Mouse (Mus musculus) hindbrain, embryonic 10.5 days (tissue): Measurements from ENCODE around the gene Xrcc4. TPM values are rescaled to one million over a fixed set of nuclear protein-coding genes. Genes with fewer than 3 reads are reported as not detected.

Experiments
- DNase-seq: peaks from one replicate; pipeline ENCODE4 v3.0.0-alpha.2; 2017; ENCODE audit warnings: low spot score
- H3K27ac ChIP-seq: fragments of 300-500 bp; sonication (generic); 2 replicates; pipeline ENCODE4 v1.5.1; 2016; ENCODE audit warnings: mild to moderate bottlenecking, moderate library complexity
- H3K27me3 ChIP-seq: fragments of 300-500 bp; sonication (generic); 2 replicates; pipeline ENCODE4 v1.6.1; 2016; ENCODE audit warnings: mild to moderate bottlenecking; ENCODE audit not compliant: poor library complexity, insufficient read depth, severe bottlenecking
- H3K36me3 ChIP-seq: fragments of 300-500 bp; sonication (generic); 2 replicates; pipeline ENCODE4 v1.6.1; 2016; ENCODE audit warnings: mild to moderate bottlenecking, moderate library complexity
- H3K4me1 ChIP-seq: fragments of 300-500 bp; sonication (generic); replicated peaks from 2 replicates; pipeline ENCODE4 v1.6.1; 2016; ENCODE audit warnings: mild to moderate bottlenecking
- H3K4me3 ChIP-seq: fragments of 300-500 bp; sonication (generic); 2 replicates; pipeline ENCODE4 v1.5.1; 2016; ENCODE audit warnings: mild to moderate bottlenecking, moderate library complexity
- H3K9me3 ChIP-seq: fragments of 300-500 bp; sonication (generic); 2 replicates; pipeline ENCODE4 v1.6.1; 2016; ENCODE audit warnings: mild to moderate bottlenecking, moderate library complexity
- WGBS: fragments of 180-500 bp; shearing (Covaris S2); methylation state at CpG from one replicate; pipeline ENCODE4 v1.1.7; 2016; 5-methylcytosine and 5-hydroxymethylcytosine counted together
- polyA plus RNA-seq: library from polyadenylated mRNA; unstranded; fragments of >200 nt; fragmentation: Nextera tagmentation; extraction: Ambion mirVana; gene quantifications from 2 replicates; pipeline ENCODE4 v1.2.1, GENCODE M21; 2016

Gene Xrcc4
- polyA plus RNA-seq, 1 experiment from 2014 or later = 9.4 TPM

- Histone ChIP-seq H3K4me1 (peaks cover 4% of the 10 kb centered on the region; the same call in 1 of the 2 replicates), H3K9me3 (no peaks in the 10 kb centered on the region), H3K27me3 (no peaks in the 10 kb centered on the region), H3K4me3 (no peak overlapping the region), H3K27ac (no peak overlapping the region), H3K36me3 (no peaks in the 10 kb centered on the region)
- 90% methylated on average over 6 of the region's 6 CpGs for WGBS
- DNase-seq = no peak
These were observed 175.5 kb downstream of the Xrcc4 start for GRCm38 (mm10) chr13:89913891-89914290.

DNA sequence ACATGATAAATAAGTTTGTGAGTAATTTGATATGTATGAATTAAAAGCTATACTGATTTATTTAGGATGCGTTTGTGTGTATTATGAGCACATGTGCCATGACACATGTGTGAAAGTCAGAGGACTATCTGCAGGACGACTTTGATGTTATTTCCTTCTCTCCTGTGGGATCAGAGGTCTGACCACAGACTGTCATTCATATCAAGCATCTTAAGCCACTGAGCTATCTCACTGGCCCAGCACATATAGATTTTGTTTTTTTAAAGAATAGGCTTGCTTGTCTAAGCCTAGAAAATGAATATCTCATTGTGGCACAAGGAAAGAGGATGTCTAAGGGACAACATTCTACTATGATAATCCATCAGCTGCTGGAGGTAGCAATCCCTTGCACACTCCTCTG, 183.3 kb downstream of the Xrcc4 start:
- no peaks in the 10 kb centered on the region for H3K36me3 ChIP-seq
- H3K9me3 ChIP-seq = no peaks in the 10 kb centered on the region
- no peaks in the 10 kb centered on the region for H3K27me3 ChIP-seq
- H3K4me3 ChIP-seq = no peak overlapping the region
- DNase-seq = no peak
- H3K4me1 ChIP-seq = peaks cover 5% of the 10 kb centered on the region; the same call in 1 of the 2 replicates
- H3K27ac ChIP-seq = no peak overlapping the region
- 69% methylated on average over 2 of the region's 2 CpGs for WGBS

- Histone ChIP-seq H3K36me3 (no peaks in the 10 kb centered on the region), H3K9me3 (no peaks in the 10 kb centered on the region), H3K27ac (no peak overlapping the region), H3K4me3 (no peak overlapping the region), H3K4me1 (no peaks in the 10 kb centered on the region), H3K27me3 (no peaks in the 10 kb centered on the region)
- no peak for DNase-seq
- WGBS = 88% methylated on average over 4 of the region's 4 CpGs
These were observed 190.3 kb downstream of the Xrcc4 start for GRCm38 (mm10) chr13:89899066-89899465.

GRCm38 (mm10) chr13:89892140-89892539, 197.3 kb downstream of the Xrcc4 start:
- no peak for DNase-seq
- Histone ChIP-seq H3K27me3 (no peaks in the 10 kb centered on the region), H3K4me3 (no peak overlapping the region), H3K27ac (no peak overlapping the region), H3K4me1 (no peaks in the 10 kb centered on the region), H3K36me3 (no peaks in the 10 kb centered on the region), H3K9me3 (no peaks in the 10 kb centered on the region)
- 90% methylated on average over 4 of the region's 4 CpGs for WGBS

- Histone ChIP-seq H3K4me1 (no peaks in the 10 kb centered on the region), H3K36me3 (no peaks in the 10 kb centered on the region), H3K4me3 (no peak overlapping the region), H3K27ac (no peak overlapping the region), H3K9me3 (no peaks in the 10 kb centered on the region), H3K27me3 (no peaks in the 10 kb centered on the region)
- no peak for DNase-seq
- WGBS = 85% methylated on average over 1 of the region's 1 CpGs
These were observed 199.2 kb downstream of the Xrcc4 start for GRCm38 (mm10) chr13:89890159-89890558.

DNA sequence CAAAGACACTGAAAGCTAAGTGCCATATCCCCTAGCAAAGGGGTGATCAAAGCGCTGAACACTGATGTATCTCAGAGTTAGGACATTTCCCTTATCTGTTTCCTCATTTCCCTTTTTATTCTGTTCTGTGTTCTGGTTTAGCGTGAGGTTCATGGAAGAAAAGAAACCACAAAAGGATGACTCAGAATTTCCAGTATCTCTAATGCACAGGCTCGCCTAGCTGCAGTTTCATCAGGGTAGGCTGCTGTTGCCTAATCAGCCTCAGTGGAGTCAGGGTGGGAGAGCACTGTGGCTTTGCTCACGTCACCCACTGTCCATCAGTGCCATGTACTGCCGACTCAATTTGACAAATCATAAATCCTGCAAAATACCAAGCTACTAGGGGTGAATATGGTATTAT, 200.3 kb downstream of the Xrcc4 start:
- no peaks in the 10 kb centered on the region for H3K4me1 ChIP-seq
- DNase-seq = no peak
- no peaks in the 10 kb centered on the region for H3K36me3 ChIP-seq
- no peak overlapping the region for H3K27ac ChIP-seq
- H3K27me3 ChIP-seq = no peaks in the 10 kb centered on the region
- no peaks in the 10 kb centered on the region for H3K9me3 ChIP-seq
- WGBS = 80% methylated on average over 5 of the region's 5 CpGs
- H3K4me3 ChIP-seq = no peak overlapping the region

- Histone ChIP-seq H3K4me3 (no peak overlapping the region), H3K27ac (no peak overlapping the region), H3K36me3 (no peaks in the 10 kb centered on the region), H3K27me3 (no peaks in the 10 kb centered on the region), H3K9me3 (no peaks in the 10 kb centered on the region), H3K4me1 (no peaks in the 10 kb centered on the region)
- no peak for DNase-seq
- WGBS = 83% methylated on average over 1 of the region's 1 CpGs
These were observed 205.9 kb downstream of the Xrcc4 start for GRCm38 (mm10) chr13:89883523-89883922.

- DNase-seq = no peak
- Histone ChIP-seq H3K4me3 (no peak overlapping the region), H3K27ac (no peak overlapping the region), H3K27me3 (no peaks in the 10 kb centered on the region), H3K9me3 (no peaks in the 10 kb centered on the region), H3K4me1 (no peaks in the 10 kb centered on the region), H3K36me3 (no peaks in the 10 kb centered on the region)
- 65% methylated on average over 2 of the region's 2 CpGs for WGBS
These were observed 208.1 kb downstream of the Xrcc4 start for GRCm38 (mm10) chr13:89881281-89881680.

DNA sequence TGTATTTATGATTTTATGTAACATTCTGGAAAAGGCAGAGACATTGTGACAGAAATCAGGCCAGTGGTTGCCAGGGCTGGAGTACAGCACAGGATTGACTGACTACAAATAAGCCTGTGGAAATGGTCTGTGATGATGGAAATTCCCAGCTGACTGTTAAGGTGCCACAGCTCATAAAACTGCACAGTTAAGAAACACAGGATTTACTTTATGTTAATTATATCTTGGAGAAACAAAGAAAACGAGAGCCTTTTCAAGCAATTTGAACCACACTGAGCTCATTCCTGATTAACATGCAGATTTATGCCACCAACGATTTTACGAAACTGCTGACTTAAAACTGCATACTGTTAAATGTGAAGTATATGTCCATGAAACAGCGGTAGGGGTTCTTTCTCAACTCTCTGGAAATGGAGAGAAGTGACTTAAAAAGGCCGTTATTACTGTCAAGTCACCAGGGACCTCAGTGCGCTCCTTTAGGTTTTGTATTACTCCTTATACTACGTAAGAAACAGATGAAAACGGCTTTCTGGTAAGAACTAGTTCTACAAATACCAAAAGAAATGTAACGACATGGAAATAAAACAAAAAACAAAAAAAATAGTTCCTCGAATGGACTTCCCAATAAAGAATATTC, 210.5 kb downstream of the Xrcc4 start:
- no peak overlapping the region for H3K27ac ChIP-seq
- H3K36me3 ChIP-seq = no peaks in the 10 kb centered on the region
- H3K27me3 ChIP-seq = no peaks in the 10 kb centered on the region
- H3K4me3 ChIP-seq = no peak overlapping the region
- no peak for DNase-seq
- no peaks in the 10 kb centered on the region for H3K4me1 ChIP-seq
- 89% methylated on average over 10 of the region's 10 CpGs for WGBS
- no peaks in the 10 kb centered on the region for H3K9me3 ChIP-seq

DNA sequence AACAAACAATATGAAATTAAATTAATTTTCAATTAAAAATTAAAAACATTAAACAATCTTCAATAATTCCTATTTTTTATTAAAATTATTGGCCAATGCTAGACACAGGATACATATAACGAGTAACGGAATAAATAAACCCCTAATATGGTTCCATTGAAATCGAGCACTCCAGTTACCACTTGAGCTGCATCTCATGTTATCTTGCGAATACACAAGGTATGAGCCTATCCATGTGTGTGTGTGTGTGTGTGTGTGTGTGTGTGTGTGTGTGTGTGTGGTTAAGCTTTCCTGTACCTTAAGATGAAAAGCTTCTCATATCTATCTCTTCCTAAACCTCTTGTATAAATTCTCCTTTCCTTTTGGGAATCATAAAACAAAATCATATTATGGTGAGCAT, 213.9 kb downstream of the Xrcc4 start:
- Histone ChIP-seq H3K4me1 (no peaks in the 10 kb centered on the region), H3K27me3 (no peaks in the 10 kb centered on the region), H3K9me3 (no peaks in the 10 kb centered on the region), H3K27ac (no peak overlapping the region), H3K4me3 (no peak overlapping the region), H3K36me3 (no peaks in the 10 kb centered on the region)
- no peak for DNase-seq
- 95% methylated on average over 4 of the region's 4 CpGs for WGBS

GRCm38 (mm10) chr13:89872725-89873124, 216.7 kb downstream of the Xrcc4 start:
- no peak for DNase-seq
- H3K4me1 ChIP-seq = no peaks in the 10 kb centered on the region
- H3K9me3 ChIP-seq = no peaks in the 10 kb centered on the region
- no peaks in the 10 kb centered on the region for H3K36me3 ChIP-seq
- 76% methylated on average over 3 of the region's 3 CpGs for WGBS
- H3K27me3 ChIP-seq = no peaks in the 10 kb centered on the region
- H3K4me3 ChIP-seq = no peak overlapping the region
- no peak overlapping the region for H3K27ac ChIP-seq

DNA sequence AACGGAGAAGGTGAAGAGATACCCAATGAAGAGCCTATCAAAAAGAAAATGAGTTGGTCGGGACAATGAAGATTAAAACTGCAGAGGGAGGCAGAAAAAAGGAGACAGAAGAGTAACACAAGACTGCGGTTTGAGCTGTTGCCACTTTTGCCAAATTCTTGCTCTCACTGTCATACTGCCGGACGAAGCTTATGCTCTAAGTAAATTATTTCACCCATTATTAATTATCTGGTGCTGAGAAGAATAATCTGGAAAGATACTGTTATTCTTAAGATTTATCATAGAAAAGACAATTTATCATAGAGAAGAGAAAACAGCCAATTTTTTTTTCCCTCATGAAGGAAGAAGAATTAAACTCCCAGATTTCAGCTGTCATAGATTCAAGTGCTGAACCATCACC, 235.3 kb downstream of the Xrcc4 start:
- no peak overlapping the region for H3K27ac ChIP-seq
- no peak overlapping the region for H3K4me3 ChIP-seq
- no peaks in the 10 kb centered on the region for H3K9me3 ChIP-seq
- 89% methylated on average over 5 of the region's 5 CpGs for WGBS
- no peak for DNase-seq
- H3K4me1 ChIP-seq = no peaks in the 10 kb centered on the region
- H3K27me3 ChIP-seq = no peaks in the 10 kb centered on the region
- no peaks in the 10 kb centered on the region for H3K36me3 ChIP-seq

- no peak for DNase-seq
- H3K4me3 ChIP-seq = no peak overlapping the region
- no peaks in the 10 kb centered on the region for H3K9me3 ChIP-seq
- H3K36me3 ChIP-seq = no peaks in the 10 kb centered on the region
- no peaks in the 10 kb centered on the region for H3K4me1 ChIP-seq
- no peaks in the 10 kb centered on the region for H3K27me3 ChIP-seq
- WGBS = 95% methylated on average over 2 of the region's 2 CpGs
- no peak overlapping the region for H3K27ac ChIP-seq
These were observed 238.7 kb downstream of the Xrcc4 start for GRCm38 (mm10) chr13:89850746-89851145.

DNA sequence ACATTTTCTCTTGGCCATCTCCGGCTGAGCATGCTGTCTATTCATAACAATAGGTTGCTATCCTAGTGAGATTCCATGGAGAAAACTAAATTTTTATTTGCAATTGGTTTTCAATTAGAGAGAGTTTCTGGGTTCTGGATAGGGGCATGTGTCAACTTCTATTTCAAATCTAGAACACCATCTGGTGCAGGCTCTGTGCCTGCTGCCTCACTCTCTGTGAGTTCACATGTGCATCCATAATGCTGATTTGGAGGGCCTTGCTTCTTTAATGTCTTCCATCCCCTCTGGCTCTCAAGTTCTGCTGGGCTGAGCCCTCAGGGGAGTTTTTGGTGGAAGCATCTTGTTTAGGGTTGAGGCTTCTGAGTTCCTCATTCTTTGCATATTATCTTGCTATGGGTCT, 239.5 kb downstream of the Xrcc4 start:
- no peaks in the 10 kb centered on the region for H3K9me3 ChIP-seq
- 92% methylated on average over 1 of the region's 1 CpGs for WGBS
- DNase-seq = no peak
- no peaks in the 10 kb centered on the region for H3K27me3 ChIP-seq
- H3K36me3 ChIP-seq = no peaks in the 10 kb centered on the region
- no peak overlapping the region for H3K4me3 ChIP-seq
- H3K4me1 ChIP-seq = no peaks in the 10 kb centered on the region
- no peak overlapping the region for H3K27ac ChIP-seq
